Mouse (Mus musculus) MEL (cell line): Measurements from ENCODE around the gene Hist1h2be. TPM values are rescaled to one million over a fixed set of nuclear protein-coding genes. Genes with fewer than 3 reads are reported as not detected.

Experiments
- DNase-seq: peaks from one replicate; pipeline ENCODE4 v3.0.0; 2011; ENCODE audit warnings: low read depth, low spot score
- H3K27ac ChIP-seq: 2 replicates; pipeline ENCODE4 v1.5.1; 2012; ENCODE audit warnings: low read depth, mild to moderate bottlenecking, control low read depth, low read length, moderate library complexity; ENCODE audit not compliant: control insufficient read depth
- H3K27me3 ChIP-seq, 2 experiments: fragments of 150-350 bp in 1 of 2; sonication (generic) in 1 of 2; 2 replicates each; pipeline ENCODE4 v1.6.1; 2012; ENCODE audit warnings: low read length in 2 of 2, mild to moderate bottlenecking in 2 of 2, improper control_type of control experiment in 1 of 2, moderate library complexity in 1 of 2; ENCODE audit not compliant: insufficient read depth in 2 of 2, control insufficient read depth in 1 of 2
- H3K36me3 ChIP-seq, 2 experiments: 2 replicates each; pipeline ENCODE4 v1.6.1; 2012 to 2014; ENCODE audit warnings: low read length in 2 of 2, improper control_type of control experiment in 1 of 2, inconsistent platforms in 1 of 2, mild to moderate bottlenecking in 1 of 2; ENCODE audit not compliant: insufficient read depth in 2 of 2, control insufficient read depth in 1 of 2
- H3K4me1 ChIP-seq, 2 experiments: fragments of 150-350 bp in 1 of 2; sonication (generic) in 1 of 2; 2 replicates each; pipeline ENCODE4 v1.6.1; 2012; ENCODE audit warnings: low read length in 2 of 2, improper control_type of control experiment in 1 of 2, mild to moderate bottlenecking in 1 of 2; ENCODE audit not compliant: insufficient read depth in 2 of 2, control insufficient read depth in 1 of 2
- H3K4me3 ChIP-seq, 2 experiments: fragments of 150-350 bp in 1 of 2; sonication (generic) in 1 of 2; 2 replicates each; pipeline ENCODE4 v1.5.1; 2012; ENCODE audit warnings: low read depth in 2 of 2, low read length in 2 of 2, mild to moderate bottlenecking in 2 of 2, moderate library complexity in 2 of 2, control low read depth in 1 of 2, improper control_type of control experiment in 1 of 2; ENCODE audit not compliant: control insufficient read depth in 1 of 2, insufficient read depth in 1 of 2
- H3K79me2 ChIP-seq: 2 replicates; pipeline ENCODE4 v1.6.1; 2012; ENCODE audit warnings: mild to moderate bottlenecking, low read length, moderate library complexity; ENCODE audit not compliant: control insufficient read depth, poor library complexity, insufficient read depth
- H3K9ac ChIP-seq: 2 replicates; pipeline ENCODE4 v1.6.1; 2012; ENCODE audit warnings: low read depth, mild to moderate bottlenecking, control low read depth, low read length, moderate library complexity; ENCODE audit not compliant: control insufficient read depth, poor library complexity, severe bottlenecking
- H3K9me3 ChIP-seq: fragments of 150-350 bp; sonication (generic); replicated peaks from 2 replicates; pipeline ENCODE4 v1.6.1; 2012; ENCODE audit warnings: mild to moderate bottlenecking, low read length, improper control_type of control experiment, moderate library complexity; ENCODE audit not compliant: insufficient read depth
- BHLHE40 ChIP-seq: IDR thresholded peaks from 2 replicates; pipeline ENCODE4 v1.6.1; 2012; ENCODE audit warnings: low read depth, mild to moderate bottlenecking, inconsistent platforms, low read length, improper control_type of control experiment, borderline replicate concordance
- CHD1 ChIP-seq: IDR thresholded peaks from 2 replicates; pipeline ENCODE4 v1.6.1; 2012; ENCODE audit warnings: low read depth, mild to moderate bottlenecking, inconsistent platforms, low read length, improper control_type of control experiment
- CHD2 ChIP-seq: IDR thresholded peaks from 2 replicates; pipeline ENCODE4 v1.6.1; 2011; ENCODE audit warnings: low read length, improper control_type of control experiment
- CTCF ChIP-seq, 3 experiments: IDR thresholded peaks in 2 of 3; conservative IDR thresholded peaks in 1 of 3; 2 replicates each; pipeline ENCODE4 v1.5.1; 2011 to 2012; ENCODE audit warnings: low read length in 3 of 3, low read depth in 2 of 3, mild to moderate bottlenecking in 2 of 3, improper control_type of control experiment in 1 of 3, inconsistent platforms in 1 of 3, mixed read lengths in 1 of 3, moderate library complexity in 1 of 3; ENCODE audit not compliant: control insufficient read depth in 1 of 3, insufficient read depth in 1 of 3, poor library complexity in 1 of 3, severe bottlenecking in 1 of 3
- E2F4 ChIP-seq: IDR thresholded peaks from 2 replicates; pipeline ENCODE4 v1.6.1; 2011; ENCODE audit warnings: low read depth, low read length, improper control_type of control experiment, borderline replicate concordance
- ELF1 ChIP-seq: IDR thresholded peaks from 2 replicates; pipeline ENCODE4 v1.6.1; 2014; ENCODE audit warnings: low read depth, mild to moderate bottlenecking, inconsistent platforms, low read length, improper control_type of control experiment, moderate library complexity
- EP300 ChIP-seq, 2 experiments: IDR thresholded peaks; 2 replicates each; pipeline ENCODE4 v1.6.1; 2011; ENCODE audit warnings: improper control_type of control experiment in 2 of 2, low read length in 2 of 2, low read depth in 1 of 2, mild to moderate bottlenecking in 1 of 2
- GABPA ChIP-seq: IDR thresholded peaks from 2 replicates; pipeline ENCODE4 v1.6.1; 2012; ENCODE audit warnings: low read depth, mild to moderate bottlenecking, inconsistent platforms, low read length, improper control_type of control experiment, moderate library complexity
- GATA1 ChIP-seq: IDR thresholded peaks from 2 replicates; pipeline ENCODE4 v1.6.1; 2011; ENCODE audit warnings: low read depth, low read length, improper control_type of control experiment
- MAX ChIP-seq: IDR thresholded peaks from 2 replicates; pipeline ENCODE4 v1.6.1; 2011; ENCODE audit warnings: low read length, improper control_type of control experiment
- MEF2A ChIP-seq: IDR thresholded peaks from 2 replicates; pipeline ENCODE4 v1.6.1; 2014; ENCODE audit warnings: low read depth, mild to moderate bottlenecking, inconsistent platforms, low read length, improper control_type of control experiment; ENCODE audit not compliant: poor library complexity, insufficient replicate concordance, severe bottlenecking; ENCODE audit errors: extremely low read depth
- MXI1 ChIP-seq: IDR thresholded peaks from 2 replicates; pipeline ENCODE4 v1.6.1; 2011; ENCODE audit warnings: mild to moderate bottlenecking, low read depth, low read length, improper control_type of control experiment
- MYB ChIP-seq: IDR thresholded peaks from 2 replicates; pipeline ENCODE4 v1.6.1; 2011; ENCODE audit warnings: mild to moderate bottlenecking, low read depth, low read length, improper control_type of control experiment
- MYC ChIP-seq: IDR thresholded peaks from 2 replicates; pipeline ENCODE4 v1.6.1; 2011; ENCODE audit warnings: low read depth, mild to moderate bottlenecking, low read length, improper control_type of control experiment, moderate library complexity
- NELFE ChIP-seq: IDR thresholded peaks from 2 replicates; pipeline ENCODE4 v1.6.1; 2011; ENCODE audit warnings: low read depth, low read length, improper control_type of control experiment
- NRF1 ChIP-seq: IDR thresholded peaks from 2 replicates; pipeline ENCODE4 v1.6.1; 2014; ENCODE audit warnings: low read depth, mild to moderate bottlenecking, inconsistent platforms, low read length, improper control_type of control experiment, moderate library complexity; ENCODE audit not compliant: poor library complexity, insufficient read depth, severe bottlenecking
- POLR2A ChIP-seq, 2 experiments: IDR thresholded peaks; 2 replicates each; pipeline ENCODE4 v1.6.1; 2011 to 2012; ENCODE audit warnings: low read length in 2 of 2, mild to moderate bottlenecking in 2 of 2, control low read depth in 1 of 2, improper control_type of control experiment in 1 of 2, low read depth in 1 of 2, moderate library complexity in 1 of 2; ENCODE audit not compliant: control insufficient read depth in 1 of 2, insufficient read depth in 1 of 2, poor library complexity in 1 of 2
- POLR2AphosphoS2 ChIP-seq: IDR thresholded peaks from 2 replicates; pipeline ENCODE4 v1.6.1; 2011; ENCODE audit warnings: low read length, improper control_type of control experiment
- POLR2AphosphoS5 ChIP-seq: IDR thresholded peaks from 2 replicates; pipeline ENCODE4 v1.6.1; 2012; ENCODE audit warnings: low read depth, borderline replicate concordance, mild to moderate bottlenecking, inconsistent platforms, low read length, moderate library complexity, mixed read lengths
- RCOR1 ChIP-seq: IDR thresholded peaks from 2 replicates; pipeline ENCODE4 v1.6.1; 2012; ENCODE audit warnings: low read depth, mild to moderate bottlenecking, inconsistent platforms, low read length, improper control_type of control experiment
- SIN3A ChIP-seq: IDR thresholded peaks from 2 replicates; pipeline ENCODE4 v1.6.1; 2012; ENCODE audit warnings: low read length, improper control_type of control experiment, inconsistent platforms
- SMC3 ChIP-seq: IDR thresholded peaks from 2 replicates; pipeline ENCODE4 v1.6.1; 2011; ENCODE audit warnings: low read depth, low read length, improper control_type of control experiment
- TAL1 ChIP-seq: IDR thresholded peaks from 2 replicates; pipeline ENCODE4 v1.6.1; 2012; ENCODE audit warnings: mild to moderate bottlenecking, inconsistent platforms, low read length, moderate library complexity, mixed read lengths
- TBP ChIP-seq: IDR thresholded peaks from 2 replicates; pipeline ENCODE4 v1.8.0; 2011; ENCODE audit warnings: low read depth, low read length, improper control_type of control experiment
- ZC3H11A ChIP-seq: IDR thresholded peaks from 2 replicates; pipeline ENCODE4 v1.6.1; 2012; ENCODE audit warnings: low read depth, mild to moderate bottlenecking, inconsistent platforms, low read length, improper control_type of control experiment
- ZKSCAN1 ChIP-seq: IDR thresholded peaks from 2 replicates; pipeline ENCODE4 v1.6.1; 2012; ENCODE audit warnings: low read depth, mild to moderate bottlenecking, inconsistent platforms, low read length, improper control_type of control experiment, moderate library complexity
- ZMIZ1 ChIP-seq: IDR thresholded peaks from 2 replicates; pipeline ENCODE4 v1.6.1; 2012; ENCODE audit warnings: low read depth, mild to moderate bottlenecking, inconsistent platforms, low read length, improper control_type of control experiment, moderate library complexity
- ZNF384 ChIP-seq: IDR thresholded peaks from 2 replicates; pipeline ENCODE4 v1.6.1; 2012; ENCODE audit warnings: low read depth, mild to moderate bottlenecking, inconsistent platforms, low read length, improper control_type of control experiment
- polyA plus RNA-seq, 2 experiments: library from polyadenylated mRNA; stranded (reverse) in 1 of 2; unstranded in 1 of 2; fragments of >175 nt in 1 of 2; fragments of >200 nt in 1 of 2; gene quantifications; 2 replicates each; pipeline versions ENCODE4 v1.2.1 to v1.2.4; 2012; ENCODE audit warnings: low replicate concordance in 2 of 2, low read depth in 1 of 2; ENCODE audit not compliant: insufficient read length in 2 of 2, insufficient read depth in 1 of 2, missing spikeins in 1 of 2
- total RNA-seq: library from RNA; depleted of rRNA; stranded (reverse); fragments of 300-350 nt; gene quantifications from 2 replicates; pipeline ENCODE4 v1.2.3, GENCODE M21; 2012

Hist1h2be gene
- total and polyA plus RNA-seq, 3 experiments: 0.49 to 237 TPM; not detected in 1

- DNase-seq: peak; percentile 94
- H3K4me1 ChIP-seq: peaks cover 0 to 10% of the 10 kb centered on the region in 2 experiments; a peak in 2 of 4 replicates
Observed at GRCm38 (mm10) chr13:23621532-23622174, 729 bp upstream of the Hist1h2be start.

GRCm38 (mm10) chr13:23620056-23620732 lies 730 bp downstream of the Hist1h2be start:
- peak; percentile 76 for DNase-seq
- Histone ChIP-seq H3K36me3 (peaks cover 0 to 9% of the 10 kb centered on the region in 2 experiments; a peak in 2 of 4 replicates), H3K79me2 (peaks cover 2% of the 10 kb centered on the region; the same call in 1 of the 2 replicates), H3K27me3 (peaks cover 0 to 2% of the 10 kb centered on the region in 2 experiments; a peak in 1 of 4 replicates), H3K4me1 (peaks cover 0 to 10% of the 10 kb centered on the region in 2 experiments; a peak in 2 of 4 replicates), H3K9ac (peak overlapping the region; percentile 49), H3K4me3 (peak overlapping the region; percentile 38 to 43), H3K27ac (peak overlapping the region; percentile 81), H3K9me3 (no peaks in the 10 kb centered on the region)
- TF ChIP-seq EP300 (IDR thresholded peaks at IDR 0.05; ENCODE audit: low read depth in 1 of 2, low read length in 2 of 2) (0 out of 4 replicates have a peak, but pooled peaks of 1 of the 2 experiments have one; percentile 13), ELF1 (no peak), ZKSCAN1 (no peak), POLR2AphosphoS5 (no peak), E2F4 (no peak), GATA1 (peak; percentile 82), TBP (no peak), ZMIZ1 (0 out of 2 replicates have a peak, but pooled peaks have one; percentile 57), MEF2A (no peak), MYB (no peak), CHD1 (peak; percentile 92), MAX (0 out of 2 replicates have a peak, but pooled peaks have one; percentile 48), GABPA (no peak)

More at GRCm38 (mm10) chr13:23621532-23622174, 729 bp upstream of the Hist1h2be start:
- Histone ChIP-seq H3K4me3 (peak overlapping the region; percentile 29 to 49), H3K9me3 (no peaks in the 10 kb centered on the region), H3K9ac (peak overlapping the region; percentile 88)
- no peak for TF ChIP-seq TAL1
- no peak for TF ChIP-seq CHD2
- peak; percentile 21; the same call in 1 of the 2 replicates for TF ChIP-seq SMC3
- TF ChIP-seq POLR2AphosphoS5: peak; percentile 97
- TF ChIP-seq POLR2AphosphoS2: peak; percentile 99
- no peak for TF ChIP-seq BHLHE40
- no peak for TF ChIP-seq RCOR1
- TF ChIP-seq ZC3H11A: no peak
- TF ChIP-seq SIN3A: peak; percentile 4
- no peak for TF ChIP-seq ZNF384
- TF ChIP-seq CTCF (IDR thresholded peaks at IDR 0.05 in 2 of 3, conservative IDR thresholded peaks at IDR 0.05 in 1 of 3; ENCODE audit: control insufficient read depth in 1 of 3, insufficient read depth in 1 of 3, low read depth in 2 of 3, low read length in 3 of 3, poor library complexity in 1 of 3, severe bottlenecking in 1 of 3): no peak
- no peak; the same call in 1 of the 2 replicates for TF ChIP-seq TBP
- TF ChIP-seq NRF1: no peak
- peak; percentile 67 to 98 for TF ChIP-seq POLR2A (IDR thresholded peaks at IDR 0.05; ENCODE audit: control insufficient read depth in 1 of 2, insufficient read depth in 1 of 2, low read depth in 1 of 2, low read length in 2 of 2, poor library complexity in 1 of 2)
- no peak for TF ChIP-seq MXI1
- TF ChIP-seq ZMIZ1: peak; percentile 97
- peak; percentile 19; the same call in 1 of the 2 replicates for TF ChIP-seq NELFE
- no peak for TF ChIP-seq GATA1
- TF ChIP-seq MYC: no peak
- TF ChIP-seq ZKSCAN1: no peak
- TF ChIP-seq CHD1: peak; percentile 89; the same call in 1 of the 2 replicates
- TF ChIP-seq, all 39 proteins: peak for 8
- Histone ChIP-seq H3K36me3 (peaks cover 0 to 9% of the 10 kb centered on the region in 2 experiments; a peak in 2 of 4 replicates), H3K27me3 (peaks cover 0 to 2% of the 10 kb centered on the region in 2 experiments; a peak in 1 of 4 replicates), H3K79me2 (peaks cover 2% of the 10 kb centered on the region; the same call in 1 of the 2 replicates), H3K27ac (peak overlapping the region; percentile 95)
